Mouse (Mus musculus) neural tube, embryonic 15.5 days (tissue): ENCODE measurements around the gene Tmtc1. TPM values are rescaled to one million over a fixed set of nuclear protein-coding genes. Genes with fewer than 3 reads are reported as not detected.
A peak's percentile ranks its signal among the peaks of the same experiment; 100 is the strongest.

Experiments used
- ATAC-seq: fragments of 200-750 bp; cut with Nextera tagmentation; 2 replicates; pipeline ENCODE4 v1.8.0; 2017; ENCODE audit warnings: mild to moderate bottlenecking, moderate TSS enrichment, moderate library complexity; ENCODE audit not compliant: low FRiP score
- H3K27ac ChIP-seq: fragments of 300-500 bp; sonication (generic); replicated peaks from 2 replicates; pipeline ENCODE4 v1.5.1; 2015; ENCODE audit warnings: mild to moderate bottlenecking, inconsistent platforms
- H3K27me3 ChIP-seq: fragments of 300-500 bp; sonication (generic); replicated peaks from 2 replicates; pipeline ENCODE4 v1.6.1; 2015; ENCODE audit warnings: inconsistent platforms
- H3K36me3 ChIP-seq: fragments of 300-500 bp; sonication (generic); 2 replicates; pipeline ENCODE4 v1.6.1; 2015; ENCODE audit warnings: inconsistent platforms
- H3K4me1 ChIP-seq: fragments of 300-500 bp; sonication (generic); 2 replicates; pipeline ENCODE4 v1.6.1; 2015; ENCODE audit warnings: inconsistent platforms
- H3K4me2 ChIP-seq: fragments of 300-500 bp; sonication (generic); 2 replicates; pipeline ENCODE4 v1.6.1; 2015; ENCODE audit warnings: inconsistent platforms, mild to moderate bottlenecking, moderate library complexity
- H3K4me3 ChIP-seq: fragments of 300-500 bp; sonication (generic); replicated peaks from 2 replicates; pipeline ENCODE4 v1.5.1; 2015; ENCODE audit warnings: mild to moderate bottlenecking, inconsistent platforms
- H3K9ac ChIP-seq: fragments of 300-500 bp; sonication (generic); replicated peaks from 2 replicates; pipeline ENCODE4 v1.6.1; 2015; ENCODE audit warnings: mild to moderate bottlenecking, inconsistent platforms
- H3K9me3 ChIP-seq: fragments of 300-500 bp; sonication (generic); replicated peaks from 2 replicates; pipeline ENCODE4 v1.6.1; 2016; ENCODE audit warnings: inconsistent platforms
- WGBS: fragments of 180-500 bp; shearing (Covaris S2); methylation state at CpG from one replicate; pipeline ENCODE4 v1.1.7; 2015; ENCODE audit warnings: mixed read lengths; 5-methylcytosine and 5-hydroxymethylcytosine counted together
- polyA plus RNA-seq: library from polyadenylated mRNA; unstranded; fragments of >200 nt; fragmentation: Nextera tagmentation; extraction: Ambion mirVana; gene quantifications from 2 replicates; pipeline ENCODE4 v1.2.1, GENCODE M21; 2015

The Tmtc1 gene
- polyA plus RNA-seq, 1 experiment from 2014 or later: 3.8 TPM

DNA sequence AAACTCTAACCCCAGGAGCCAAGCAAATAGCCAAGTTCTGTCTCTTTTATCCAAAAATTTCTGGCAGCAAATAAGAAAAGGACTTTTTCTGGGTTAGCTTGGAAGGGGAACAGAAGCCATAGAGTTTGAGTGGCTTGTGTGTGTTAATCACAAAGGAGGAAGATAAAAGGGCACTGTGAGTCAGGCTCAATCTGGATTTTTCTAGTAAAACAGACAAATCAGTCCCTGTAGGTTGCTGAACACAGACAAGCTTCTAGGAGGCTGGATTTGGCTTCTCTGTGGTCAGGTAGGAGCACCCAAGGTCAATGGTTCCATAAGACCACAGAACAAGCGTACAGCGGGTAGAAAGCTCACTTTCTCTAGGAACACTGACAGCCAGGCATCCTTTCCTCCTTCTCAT is 141.9 kb downstream of the Tmtc1 start:
- Histone ChIP-seq H3K9ac (no peak overlapping the region), H3K36me3 (0 out of 2 replicates have a peak, but pooled peaks cover 4% of the 10 kb centered on the region), H3K27me3 (no peaks in the 10 kb centered on the region), H3K4me3 (no peak overlapping the region), H3K9me3 (no peaks in the 10 kb centered on the region), H3K4me1 (no peaks in the 10 kb centered on the region), H3K4me2 (no peak overlapping the region), H3K27ac (no peak overlapping the region)
- no peak for ATAC-seq
- 89% methylated on average over 2 of the region's 2 CpGs for WGBS

DNA sequence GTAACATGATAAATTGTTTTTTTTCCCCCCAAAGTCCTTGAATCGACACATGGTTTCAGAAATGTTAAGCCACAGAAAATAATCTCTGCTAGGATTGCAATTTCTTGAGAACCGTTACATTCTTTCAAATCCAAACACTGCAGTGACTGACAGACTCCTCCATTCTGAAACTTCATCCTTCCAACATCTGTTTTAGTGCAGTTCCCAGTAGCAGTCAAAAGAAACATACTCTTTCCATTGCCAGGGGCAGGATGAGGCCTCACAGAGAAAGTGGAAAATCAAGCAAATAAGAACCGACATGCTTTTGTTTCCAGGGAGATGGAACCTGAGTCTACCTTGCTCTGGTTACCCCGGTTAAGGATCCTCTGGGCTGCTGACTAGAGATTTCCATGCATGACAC is 147.1 kb downstream of the Tmtc1 start:
- Histone ChIP-seq H3K9ac (no peak overlapping the region), H3K27me3 (no peaks in the 10 kb centered on the region), H3K36me3 (0 out of 2 replicates have a peak, but pooled peaks cover 4% of the 10 kb centered on the region), H3K4me1 (no peaks in the 10 kb centered on the region), H3K4me2 (no peak overlapping the region), H3K27ac (no peak overlapping the region), H3K9me3 (no peaks in the 10 kb centered on the region), H3K4me3 (no peak overlapping the region)
- ATAC-seq: no peak
- WGBS: 77% methylated on average over 4 of the region's 4 CpGs

DNA sequence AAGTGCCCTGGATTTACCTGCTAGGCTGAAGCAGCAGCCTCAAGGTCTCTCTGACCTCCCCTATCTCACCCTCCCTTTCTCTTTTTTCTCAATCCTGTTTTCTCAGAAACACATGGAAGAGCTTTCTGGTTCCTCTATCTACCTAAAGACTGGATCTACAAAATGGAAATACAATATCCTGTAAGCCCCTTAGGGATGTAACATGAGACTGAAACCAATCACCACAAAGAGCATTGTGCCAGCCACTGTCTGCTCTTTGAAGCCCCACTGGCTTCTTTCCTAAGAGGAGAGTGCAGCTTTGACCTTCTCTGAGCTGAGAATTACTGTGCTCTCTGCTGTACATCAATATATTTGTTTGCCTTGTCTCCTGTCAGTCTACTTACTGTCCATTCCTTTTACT is 147.8 kb downstream of the Tmtc1 start:
- ATAC-seq: no peak
- no peak overlapping the region; the same call in 1 of the 2 replicates for H3K27ac ChIP-seq

DNA sequence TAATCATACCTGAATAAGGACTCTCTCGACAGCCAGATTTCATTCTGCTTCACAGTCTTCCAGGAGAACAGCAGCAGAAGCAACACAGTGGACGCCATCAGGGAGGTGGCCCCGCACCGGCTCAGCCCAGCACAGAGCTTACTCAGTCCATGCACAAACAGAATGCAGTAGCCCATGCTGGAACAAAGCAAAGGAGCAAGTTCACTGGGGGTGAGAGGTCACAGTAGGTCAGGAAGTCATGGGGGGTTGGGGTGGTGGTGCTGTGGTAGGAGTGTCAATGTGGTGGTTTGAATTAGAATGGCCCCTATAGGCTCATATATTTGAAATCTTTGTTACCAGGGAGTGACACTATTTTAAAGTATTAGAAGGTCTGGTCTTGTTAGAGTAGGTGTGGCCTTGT is 149.7 kb downstream of the Tmtc1 start:
- Histone ChIP-seq H3K27ac (no peak overlapping the region), H3K9ac (no peak overlapping the region), H3K9me3 (no peaks in the 10 kb centered on the region), H3K27me3 (no peaks in the 10 kb centered on the region), H3K36me3 (no peaks in the 10 kb centered on the region), H3K4me2 (no peak overlapping the region), H3K4me3 (no peak overlapping the region), H3K4me1 (no peaks in the 10 kb centered on the region)
- ATAC-seq: no peak
- WGBS: 19% methylated on average over 4 of the region's 4 CpGs

More for the DNA sequence above, 147.8 kb downstream of the Tmtc1 start:
- Histone ChIP-seq H3K27me3 (no peaks in the 10 kb centered on the region), H3K4me1 (no peaks in the 10 kb centered on the region), H3K9me3 (no peaks in the 10 kb centered on the region), H3K4me3 (no peak overlapping the region), H3K9ac (no peak overlapping the region), H3K4me2 (no peak overlapping the region), H3K36me3 (0 out of 2 replicates have a peak, but pooled peaks cover 4% of the 10 kb centered on the region)

DNA sequence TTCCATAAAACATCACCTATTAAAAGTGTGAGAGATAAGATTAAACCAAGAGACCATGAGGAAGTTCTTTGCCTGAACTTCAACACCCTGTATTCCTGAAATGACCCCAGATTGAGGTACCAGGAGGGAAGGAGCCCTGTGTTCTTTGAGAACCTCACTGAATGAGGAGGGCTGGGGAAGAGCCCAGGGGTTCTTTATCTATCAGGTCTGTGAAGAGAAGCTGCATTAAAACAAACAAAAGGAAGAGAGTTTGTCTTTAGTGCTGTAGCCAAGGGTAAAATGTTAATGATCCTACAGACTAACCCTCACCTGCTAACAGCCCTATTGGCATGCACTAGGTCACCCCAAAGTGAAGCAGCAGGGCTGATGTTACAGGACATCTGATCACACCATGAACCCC is 153.3 kb downstream of the Tmtc1 start:
- Histone ChIP-seq H3K36me3 (no peaks in the 10 kb centered on the region), H3K27ac (no peak overlapping the region), H3K9me3 (no peaks in the 10 kb centered on the region), H3K4me2 (no peak overlapping the region), H3K4me1 (no peaks in the 10 kb centered on the region), H3K27me3 (no peaks in the 10 kb centered on the region), H3K4me3 (no peak overlapping the region), H3K9ac (no peak overlapping the region)
- ATAC-seq: no peak

DNA sequence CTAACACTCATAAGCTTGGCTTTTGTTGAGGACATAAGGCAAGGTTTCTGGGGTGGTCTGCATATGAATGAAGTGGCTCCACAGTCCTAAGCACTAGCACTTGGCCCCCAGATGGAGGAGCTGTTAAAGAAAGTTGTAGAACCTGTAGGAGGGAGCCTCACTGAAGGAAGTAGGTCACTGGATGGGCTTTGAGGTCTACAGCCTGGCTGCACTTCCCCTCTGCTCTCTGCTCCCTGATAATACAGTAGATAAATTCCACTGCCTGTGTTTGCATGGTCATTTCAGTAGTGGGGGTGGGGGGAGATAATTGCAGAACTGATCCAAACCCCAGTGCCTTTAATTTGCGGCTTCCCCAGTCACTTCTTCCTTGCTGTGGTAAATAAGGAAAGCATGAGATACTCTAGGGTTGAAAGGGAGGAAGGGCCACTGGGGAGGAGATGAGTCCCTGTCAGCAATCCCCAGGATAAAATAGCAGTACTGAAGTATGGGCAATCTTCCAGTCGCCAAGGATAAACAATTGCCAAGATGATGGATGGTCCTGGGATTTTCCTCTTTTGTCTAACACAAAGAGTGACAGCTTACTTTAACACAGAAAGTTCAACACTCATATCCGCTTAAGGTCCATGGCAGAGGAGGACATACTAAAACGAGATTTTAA is 160.8 kb downstream of the Tmtc1 start:
- H3K4me1 ChIP-seq: peaks cover 14% of the 10 kb centered on the region
- no peaks in the 10 kb centered on the region for H3K36me3 ChIP-seq
- no peaks in the 10 kb centered on the region for H3K27me3 ChIP-seq
- H3K4me2 ChIP-seq: no peak overlapping the region
- H3K9me3 ChIP-seq: no peaks in the 10 kb centered on the region
- 62% methylated on average over 4 of the region's 4 CpGs for WGBS
- H3K9ac ChIP-seq: no peak overlapping the region
- H3K4me3 ChIP-seq: no peak overlapping the region
- H3K27ac ChIP-seq: 0 out of 2 replicates have a peak overlapping the region, but pooled peaks have one; percentile 23
- no peak for ATAC-seq

DNA sequence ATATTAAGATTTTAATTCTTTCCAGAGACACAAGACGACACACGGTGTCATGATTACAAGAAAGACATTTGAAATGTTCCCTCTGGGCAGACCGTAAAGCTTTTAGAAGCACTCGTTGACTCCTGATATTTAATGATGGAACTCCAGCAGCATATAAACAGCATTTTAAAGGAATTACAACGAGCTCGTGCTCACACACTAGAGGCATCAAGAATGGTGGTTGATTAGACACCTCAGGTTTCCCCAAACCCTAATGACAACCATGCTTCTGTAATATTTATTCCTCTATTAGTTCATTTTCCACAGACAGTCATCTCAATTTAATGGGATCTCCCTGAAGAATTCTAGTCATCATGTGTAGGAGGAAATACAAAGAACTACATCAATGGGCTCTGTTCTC is 164.9 kb downstream of the Tmtc1 start:
- ATAC-seq: peak; percentile 56; the same call in 1 of the 2 replicates
- H3K4me3 ChIP-seq: no peak overlapping the region
- WGBS: 32% methylated on average over 6 of the region's 6 CpGs

DNA sequence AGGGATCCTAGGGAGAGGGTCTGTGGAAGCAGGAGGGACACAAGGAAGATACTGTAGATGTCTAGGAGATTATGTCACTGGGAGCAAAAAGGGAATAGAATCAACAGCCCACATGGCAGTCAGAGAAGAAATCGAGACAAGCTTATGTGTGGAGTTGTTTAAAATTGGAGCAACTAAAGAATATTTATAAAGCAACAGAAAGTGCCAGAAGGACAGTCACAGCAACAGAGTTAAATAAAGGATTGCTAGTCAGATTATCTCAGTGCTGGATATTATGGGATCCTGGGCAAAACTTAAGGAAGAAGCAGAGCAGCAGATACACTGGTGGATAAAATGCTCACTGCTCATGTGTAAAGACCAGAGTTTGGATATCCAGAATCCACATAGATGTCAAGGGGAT is 167.8 kb downstream of the Tmtc1 start:
- Histone ChIP-seq H3K27me3 (no peaks in the 10 kb centered on the region), H3K4me2 (no peak overlapping the region), H3K9me3 (no peaks in the 10 kb centered on the region), H3K9ac (no peak overlapping the region), H3K4me3 (no peak overlapping the region), H3K4me1 (peaks cover 10% of the 10 kb centered on the region), H3K27ac (no peak overlapping the region), H3K36me3 (no peaks in the 10 kb centered on the region)
- 89% methylated on average over 1 of the region's 1 CpGs for WGBS
- ATAC-seq: no peak

More for the DNA sequence above, 164.9 kb downstream of the Tmtc1 start:
- peaks cover 14% of the 10 kb centered on the region for H3K4me1 ChIP-seq
- no peaks in the 10 kb centered on the region for H3K27me3 ChIP-seq
- H3K36me3 ChIP-seq: no peaks in the 10 kb centered on the region
- no peak overlapping the region for H3K9ac ChIP-seq
- H3K27ac ChIP-seq: no peak overlapping the region
- H3K9me3 ChIP-seq: no peaks in the 10 kb centered on the region
- no peak overlapping the region for H3K4me2 ChIP-seq

DNA sequence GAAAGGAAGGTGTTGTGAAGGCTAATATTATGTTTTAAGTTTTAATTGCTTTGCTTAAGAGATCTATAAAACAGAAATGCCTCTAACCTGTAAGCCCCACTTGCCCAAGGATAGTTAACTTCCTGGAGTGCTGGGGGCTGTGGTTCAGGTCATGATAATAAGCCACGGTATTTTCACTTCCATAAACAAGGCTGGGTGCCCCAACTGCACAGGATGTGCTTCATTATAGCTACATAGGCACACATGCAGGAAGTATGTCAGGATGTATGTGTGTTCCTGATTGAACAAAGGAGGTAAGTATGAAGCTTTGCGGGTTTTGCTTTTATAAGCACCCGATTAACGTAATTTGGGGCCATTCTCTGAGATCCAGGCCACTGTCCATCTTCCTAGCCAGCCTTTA is 169.1 kb downstream of the Tmtc1 start:
- no peak overlapping the region for H3K9ac ChIP-seq

DNA sequence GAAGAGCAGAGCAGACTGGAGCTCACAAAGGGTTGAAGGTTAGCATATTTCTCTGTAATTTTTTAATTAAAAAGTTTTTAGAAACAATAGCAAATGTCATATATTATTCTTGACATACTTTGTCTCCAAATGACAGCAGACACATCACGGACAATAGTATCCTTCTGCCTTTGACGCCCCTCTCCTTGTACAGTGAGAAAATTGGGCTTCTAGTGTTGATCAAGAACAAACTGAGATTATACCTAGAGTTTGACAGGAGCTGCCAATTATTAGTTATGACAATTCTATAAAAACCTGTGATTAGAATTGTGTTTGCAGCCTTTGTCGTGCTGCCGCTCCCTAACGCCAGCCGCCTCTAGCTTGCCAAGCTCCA is 183.5 kb downstream of the Tmtc1 start:
- H3K27me3 ChIP-seq: no peaks in the 10 kb centered on the region
- no peak overlapping the region for H3K9ac ChIP-seq
- H3K4me1 ChIP-seq: peaks cover 5% of the 10 kb centered on the region; the same call in 1 of the 2 replicates
- 86% methylated on average over 6 of the region's 6 CpGs for WGBS
- H3K27ac ChIP-seq: peak overlapping the region; percentile 46
- H3K36me3 ChIP-seq: no peaks in the 10 kb centered on the region
- no peak overlapping the region for H3K4me3 ChIP-seq
- no peak for ATAC-seq
- no peaks in the 10 kb centered on the region for H3K9me3 ChIP-seq
- no peak overlapping the region for H3K4me2 ChIP-seq

More for the DNA sequence above, 169.1 kb downstream of the Tmtc1 start:
- Histone ChIP-seq H3K4me3 (no peak overlapping the region), H3K9me3 (no peaks in the 10 kb centered on the region), H3K36me3 (0 out of 2 replicates have a peak, but pooled peaks cover 8% of the 10 kb centered on the region), H3K27me3 (no peaks in the 10 kb centered on the region), H3K27ac (no peak overlapping the region), H3K4me2 (no peak overlapping the region), H3K4me1 (peaks cover 10% of the 10 kb centered on the region)
- no peak for ATAC-seq
- 85% methylated on average over 4 of the region's 4 CpGs for WGBS

DNA sequence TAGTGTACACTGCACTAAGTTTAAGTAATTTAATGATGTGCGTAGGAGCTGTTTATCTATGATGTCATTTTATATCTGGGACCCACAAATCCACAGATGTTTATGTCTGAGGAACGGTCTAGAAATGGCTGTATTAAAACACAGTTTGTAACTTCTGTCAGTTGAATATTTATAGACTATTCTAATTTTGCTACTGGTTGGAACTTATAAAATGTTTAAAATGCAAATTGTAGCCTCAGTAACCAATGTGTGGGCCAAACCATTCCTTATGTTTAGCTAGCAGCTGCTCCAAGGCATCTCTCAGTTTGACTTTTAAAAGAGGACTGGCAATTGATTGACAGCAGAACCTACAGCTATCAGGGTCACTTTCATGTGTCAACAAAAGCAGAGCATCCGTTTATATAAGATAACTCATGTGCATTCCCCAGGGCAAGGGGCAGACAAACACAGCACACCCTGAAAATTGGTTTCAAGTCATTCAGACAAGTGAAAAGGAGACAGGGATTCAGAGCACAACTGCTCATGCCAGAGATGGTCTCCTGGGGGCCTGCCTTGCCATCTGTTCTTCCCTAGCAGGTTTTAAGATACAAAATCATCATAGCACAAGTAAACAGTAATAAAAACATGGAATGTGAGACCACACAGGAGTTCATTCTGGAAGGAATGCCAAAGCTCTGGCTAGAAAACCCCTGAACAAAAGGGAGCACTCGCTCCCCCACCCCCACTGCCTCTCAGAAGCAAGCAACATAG is 184.0 kb downstream of the Tmtc1 start:
- no peak overlapping the region for H3K4me3 ChIP-seq
- H3K4me1 ChIP-seq: peaks cover 5% of the 10 kb centered on the region; the same call in 1 of the 2 replicates
- no peaks in the 10 kb centered on the region for H3K27me3 ChIP-seq
- H3K4me2 ChIP-seq: no peak overlapping the region
- no peaks in the 10 kb centered on the region for H3K9me3 ChIP-seq
- WGBS: 42% methylated on average over 4 of the region's 4 CpGs
- ATAC-seq: no peak; the same call in 1 of the 2 replicates
- H3K9ac ChIP-seq: no peak overlapping the region
- peak overlapping the region; percentile 46 for H3K27ac ChIP-seq
- no peaks in the 10 kb centered on the region for H3K36me3 ChIP-seq

DNA sequence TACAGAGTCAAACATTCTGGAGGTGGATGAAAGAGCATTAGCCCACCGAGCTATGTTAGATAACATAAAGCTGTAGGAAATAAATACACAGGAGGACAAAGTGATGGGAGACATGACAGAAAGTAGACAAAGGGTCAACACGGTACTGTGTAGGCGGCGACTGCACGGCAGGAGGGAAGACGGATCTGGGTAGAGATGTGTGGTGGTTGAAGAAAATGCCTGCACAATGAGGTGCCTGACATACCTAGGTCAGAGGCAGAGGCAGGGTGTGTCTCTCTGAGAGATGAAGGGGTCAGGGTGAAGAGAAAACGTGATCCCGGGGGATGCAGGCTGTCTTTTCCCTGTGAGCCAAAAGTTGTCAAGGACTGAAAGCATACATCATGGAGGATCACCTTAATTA is 185.1 kb downstream of the Tmtc1 start:
- Histone ChIP-seq H3K27me3 (no peaks in the 10 kb centered on the region), H3K27ac (no peak overlapping the region), H3K36me3 (no peaks in the 10 kb centered on the region), H3K4me2 (no peak overlapping the region), H3K9ac (no peak overlapping the region), H3K4me1 (peaks cover 5% of the 10 kb centered on the region; the same call in 1 of the 2 replicates), H3K4me3 (no peak overlapping the region), H3K9me3 (no peaks in the 10 kb centered on the region)
- ATAC-seq: no peak; the same call in 1 of the 2 replicates
- WGBS: 87% methylated on average over 8 of the region's 8 CpGs
